Mouse (Mus musculus) myocyte (in vitro differentiated cells): ENCODE data around the gene Ecsit. TPM values are rescaled to one million over a fixed set of nuclear protein-coding genes. Genes with fewer than 3 reads are reported as not detected.

Experiments used
- H3K27me3 ChIP-seq: one replicate; pipeline ENCODE4 v1.6.1; 2011; ENCODE audit not compliant: control insufficient read depth, insufficient read depth, insufficient read length
- H3K36me3 ChIP-seq: one replicate; pipeline ENCODE4 v1.6.1; 2011; ENCODE audit not compliant: control insufficient read depth, insufficient read depth
- H3K4me2 ChIP-seq: one replicate; pipeline ENCODE4 v1.6.1; 2011; ENCODE audit warnings: low read depth, control low read depth
- H3K4me3 ChIP-seq: one replicate; pipeline ENCODE4 v1.5.1; 2011; ENCODE audit warnings: mild to moderate bottlenecking, control low read depth, moderate library complexity
- H3K79me2 ChIP-seq: one replicate; pipeline ENCODE4 v1.6.1; 2011; ENCODE audit not compliant: control insufficient read depth, insufficient read depth
- H3ac ChIP-seq: one replicate; pipeline ENCODE4 v1.6.1; 2011; ENCODE audit not compliant: control insufficient read depth, insufficient read length
- CEBPB ChIP-seq: IDR thresholded peaks from 2 replicates; pipeline ENCODE4 v1.6.1; 2011; ENCODE audit warnings: mild to moderate bottlenecking, moderate library complexity; ENCODE audit not compliant: poor library complexity, insufficient read depth, severe bottlenecking
- E2F4 ChIP-seq: IDR thresholded peaks from one replicate; pipeline ENCODE4 v1.6.1; 2011; ENCODE audit warnings: mild to moderate bottlenecking, control low read depth, moderate library complexity; ENCODE audit not compliant: insufficient read depth
- MAX ChIP-seq: IDR thresholded peaks from one replicate; pipeline ENCODE4 v1.6.1; 2011; ENCODE audit warnings: low read depth, mild to moderate bottlenecking, control low read depth
- MYOD1 ChIP-seq, 3 experiments: IDR thresholded peaks; one replicate each; pipeline ENCODE4 v1.6.1; 2011; ENCODE audit warnings: control low read depth in 2 of 3, low read depth in 2 of 3, mild to moderate bottlenecking in 2 of 3, moderate library complexity in 1 of 3; ENCODE audit not compliant: insufficient read length in 2 of 3, control insufficient read depth in 1 of 3
- MYOG ChIP-seq, 3 experiments: IDR thresholded peaks; one replicate each; pipeline ENCODE4 v1.6.1; 2011; ENCODE audit warnings: control low read depth in 2 of 3, low read depth in 2 of 3, mild to moderate bottlenecking in 2 of 3; ENCODE audit not compliant: insufficient read length in 2 of 3, control insufficient read depth in 1 of 3, insufficient read depth in 1 of 3
- POLR2A ChIP-seq: IDR thresholded peaks from one replicate; pipeline ENCODE4 v1.6.1; 2011; ENCODE audit warnings: low read depth, mild to moderate bottlenecking, control low read depth, moderate library complexity; ENCODE audit not compliant: insufficient read length
- POLR2AphosphoS2 ChIP-seq: IDR thresholded peaks from one replicate; pipeline ENCODE4 v1.6.1; 2011; ENCODE audit warnings: low read depth, control low read depth; ENCODE audit not compliant: insufficient read length
- REST ChIP-seq: IDR thresholded peaks from one replicate; pipeline ENCODE4 v1.6.1; 2011; ENCODE audit warnings: mild to moderate bottlenecking, control low read depth, moderate library complexity; ENCODE audit not compliant: insufficient read depth, insufficient read length
- SRF ChIP-seq: IDR thresholded peaks from one replicate; pipeline ENCODE4 v1.6.1; 2011; ENCODE audit warnings: low read depth; ENCODE audit not compliant: control insufficient read depth, insufficient read length
- TCF12 ChIP-seq: IDR thresholded peaks from one replicate; pipeline ENCODE4 v1.6.1; 2011; ENCODE audit warnings: mild to moderate bottlenecking, control low read depth; ENCODE audit not compliant: poor library complexity, insufficient read depth, severe bottlenecking
- TCF3 ChIP-seq: IDR thresholded peaks from one replicate; pipeline ENCODE4 v1.6.1; 2011; ENCODE audit warnings: low read depth, control low read depth; ENCODE audit not compliant: insufficient read length
- USF1 ChIP-seq: IDR thresholded peaks from one replicate; pipeline ENCODE4 v1.6.1; 2011; ENCODE audit warnings: low read depth, mild to moderate bottlenecking, control low read depth, moderate library complexity
- polyA plus RNA-seq: library from polyadenylated mRNA; unstranded; fragments of >200 nt; fragmentation: generic; extraction: Trizol; gene quantifications from one replicate; pipeline ENCODE4 v1.2.1, GENCODE M21; 2012; ENCODE audit warnings: missing spikeins

Gene Ecsit
- polyA plus RNA-seq, 1 experiment, result 37.0 TPM

DNA sequence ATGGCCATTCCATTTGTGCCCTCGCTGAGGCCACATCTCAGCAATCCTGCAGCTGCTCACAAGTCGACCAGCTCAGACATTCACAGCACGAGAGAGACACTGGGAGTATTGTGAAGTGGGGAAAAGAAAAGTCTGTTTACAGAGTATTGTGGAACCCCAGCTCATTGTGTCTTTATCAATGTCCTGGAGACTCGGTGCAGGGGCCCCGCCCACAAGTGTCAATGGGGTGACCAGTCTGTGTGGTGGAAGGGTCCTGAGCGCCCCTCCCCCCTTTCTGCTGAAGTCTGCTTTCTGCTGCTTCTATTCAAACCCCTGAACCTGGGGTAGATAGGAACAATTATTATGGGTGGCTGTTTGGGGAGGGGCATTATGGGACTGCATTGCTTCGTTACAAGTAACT lies 56.8 kb downstream of the Ecsit start:
- Histone ChIP-seq H3K27me3 (peaks cover 36% of the 10 kb centered on the region), H3K4me2 (no peak overlapping the region), H3K36me3 (no peaks in the 10 kb centered on the region), H3K79me2 (no peaks in the 10 kb centered on the region), H3K4me3 (no peak overlapping the region), H3ac (no peak overlapping the region)
- TF ChIP-seq MYOD1 (IDR thresholded peaks at IDR 0.05; ENCODE audit: control insufficient read depth in 1 of 3, insufficient read length in 2 of 3, low read depth in 2 of 3) (no peak), MAX (no peak), CEBPB (no peak), USF1 (no peak), REST (no peak), TCF12 (no peak), POLR2AphosphoS2 (no peak), SRF (no peak), MYOG (IDR thresholded peaks at IDR 0.05; ENCODE audit: control insufficient read depth in 1 of 3, insufficient read depth in 1 of 3, insufficient read length in 2 of 3, low read depth in 2 of 3) (no peak), POLR2A (no peak), TCF3 (no peak), E2F4 (no peak)

DNA sequence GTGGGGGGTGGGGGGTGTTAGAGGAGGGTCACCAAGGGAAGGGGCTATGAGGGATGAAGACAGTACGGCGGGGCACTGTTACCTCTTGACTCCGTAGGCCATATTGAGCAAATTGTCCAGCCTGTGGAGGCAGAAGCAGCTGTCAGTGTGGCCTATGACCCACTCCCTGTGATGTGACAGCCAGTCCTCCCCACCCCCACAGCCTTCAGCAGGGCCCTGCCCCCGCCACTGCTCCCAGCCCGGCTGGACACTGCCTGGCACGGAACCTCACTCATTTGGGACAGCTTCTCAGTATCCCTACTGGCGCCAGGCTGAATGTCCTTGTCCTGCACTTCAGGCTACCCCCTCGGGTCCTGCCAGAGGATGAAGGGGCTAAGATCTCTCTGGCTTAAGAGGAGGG lies 60.6 kb downstream of the Ecsit start:
- TF ChIP-seq MYOD1 (IDR thresholded peaks at IDR 0.05; ENCODE audit: control insufficient read depth in 1 of 3, insufficient read length in 2 of 3, low read depth in 2 of 3) (peak in 2 of 3 experiments; percentile 6 to 87), MYOG (IDR thresholded peaks at IDR 0.05; ENCODE audit: control insufficient read depth in 1 of 3, insufficient read depth in 1 of 3, insufficient read length in 2 of 3, low read depth in 2 of 3) (peak in 2 of 3 experiments; percentile 5 to 57), POLR2AphosphoS2 (no peak)
- Histone ChIP-seq H3K36me3 (no peaks in the 10 kb centered on the region), H3ac (no peak overlapping the region)

More for the DNA sequence above, 60.6 kb downstream of the Ecsit start:
- no peak overlapping the region for H3K4me2 ChIP-seq
- H3K27me3 ChIP-seq, result peaks cover 14% of the 10 kb centered on the region
- H3K4me3 ChIP-seq, result no peak overlapping the region
- H3K79me2 ChIP-seq, result no peaks in the 10 kb centered on the region

Other genes starting within 250 kb of the Ecsit start
- gene Angptl8, start 249.9 kb downstream of the Ecsit start, polyA plus RNA-seq, result not detected
- 20.3 TPM for gene Dock6, start 232.8 kb downstream of the Ecsit start, polyA plus RNA-seq
- gene Rab3d, start 167.2 kb downstream of the Ecsit start, polyA plus RNA-seq, result 24.1 TPM
- 2.5 TPM for gene Ccdc159, start 158.0 kb downstream of the Ecsit start, polyA plus RNA-seq
- gene Tmem205, start 157.9 kb downstream of the Ecsit start, polyA plus RNA-seq, result 55.1 TPM
- 21.5 TPM for gene Plppr2, start 148.4 kb downstream of the Ecsit start, polyA plus RNA-seq
- gene Swsap1, start 129.7 kb downstream of the Ecsit start, polyA plus RNA-seq, result 8.9 TPM
- gene Epor, start 121.9 kb downstream of the Ecsit start, polyA plus RNA-seq, result 3.2 TPM
- 11.2 TPM for gene Rgl3, start 96.0 kb downstream of the Ecsit start, polyA plus RNA-seq
- gene Ccdc151, start 82.8 kb downstream of the Ecsit start, polyA plus RNA-seq, result 0.13 TPM
- gene Prkcsh, start 82.6 kb downstream of the Ecsit start, polyA plus RNA-seq, result 127 TPM
- gene Elavl3, start 33.4 kb downstream of the Ecsit start, polyA plus RNA-seq, result 0.06 TPM
- gene Gm49318, start 14.2 kb downstream of the Ecsit start, polyA plus RNA-seq, result not detected
- 8.3 TPM for gene Zfp653, start 14.1 kb downstream of the Ecsit start, polyA plus RNA-seq
- 7.1 TPM for gene Cnn1, start 13.8 kb upstream of the Ecsit start, polyA plus RNA-seq
- 95.3 TPM for gene Elof1, start 31.7 kb upstream of the Ecsit start, polyA plus RNA-seq
- 0.16 TPM for gene Acp5, start 50.3 kb upstream of the Ecsit start, polyA plus RNA-seq
- gene Pigyl, start 71.4 kb upstream of the Ecsit start, polyA plus RNA-seq, result 48.5 TPM
- gene Zfp872, start 102.7 kb upstream of the Ecsit start, polyA plus RNA-seq, result not detected
- 4.3 TPM for gene Zfp809, start 140.3 kb upstream of the Ecsit start, polyA plus RNA-seq
- gene Zfp599, start 174.5 kb upstream of the Ecsit start, polyA plus RNA-seq, result 0.53 TPM
- 4.4 TPM for gene Zfp810, start 222.2 kb upstream of the Ecsit start, polyA plus RNA-seq